Mouse (Mus musculus): Measurements from ENCODE around the gene Nrxn2.

GRCm38 (mm10) chr19:6462841-6463240 is 44.3 kb downstream of the Nrxn2 start:
- no peak for TF ChIP-seq SRF (IDR thresholded peaks at IDR 0.05; ENCODE audit: control insufficient read depth, insufficient read length, low read depth)
- no peak for TF ChIP-seq TCF12 (IDR thresholded peaks at IDR 0.05; ENCODE audit: insufficient read depth, poor library complexity, severe bottlenecking)
- TF ChIP-seq MAX (IDR thresholded peaks at IDR 0.05; ENCODE audit: low read depth): no peak
- TF ChIP-seq CEBPB (IDR thresholded peaks at IDR 0.05; ENCODE audit: insufficient read depth, poor library complexity, severe bottlenecking): no peak
- no peak for TF ChIP-seq MYOG (IDR thresholded peaks at IDR 0.05; ENCODE audit: control insufficient read depth in 1 of 3, insufficient read depth in 1 of 3, insufficient read length in 2 of 3, low read depth in 2 of 3)
